Mouse (Mus musculus) stomach, postnatal 0 days (tissue): ENCODE results near the gene Rab35.

Experiments used
- CTCF ChIP-seq: IDR thresholded peaks from 2 replicates; pipeline ENCODE4 v1.5.1; 2016; ENCODE audit warnings: antibody characterized with exemption, low read depth, mild to moderate bottlenecking, moderate library complexity
- EP300 ChIP-seq: optimal IDR thresholded peaks from 2 replicates; pipeline ENCODE3; 2016; ENCODE audit warnings: antibody characterized with exemption

- TF ChIP-seq CTCF (no peak), EP300 (no peak)
Measured at GRCm38 (mm10) chr5:115611566-115611965, 20.1 kb upstream of the Rab35 start.
